Mouse (Mus musculus): Measurements from ENCODE around the gene Tgfb2.

DNA sequence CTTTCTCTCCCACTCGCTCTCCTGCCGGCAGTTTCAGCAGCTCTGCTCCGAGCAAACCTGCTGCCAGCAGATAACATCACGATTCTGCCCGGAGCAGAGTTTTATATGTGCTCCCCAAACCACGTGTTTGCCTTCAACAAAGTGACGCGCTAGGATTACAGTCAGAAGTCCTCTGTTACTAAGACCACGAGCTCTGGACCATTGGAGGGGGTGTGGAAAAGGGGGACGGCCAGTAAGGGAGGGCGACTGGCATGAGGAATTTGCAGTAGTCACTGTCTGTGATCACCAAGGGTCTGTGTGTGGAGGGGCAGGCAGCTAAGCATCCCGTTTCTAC is at the start of gene Tgfb2:
- peak; percentile 25 for TF ChIP-seq POLR2A (IDR thresholded peaks at IDR 0.05; ENCODE audit: insufficient read length, low read depth)
- TF ChIP-seq POLR2AphosphoS2 (IDR thresholded peaks at IDR 0.05; ENCODE audit: insufficient read length, low read depth) = no peak
- no peak for TF ChIP-seq USF1 (IDR thresholded peaks at IDR 0.05; ENCODE audit: low read depth)
- TF ChIP-seq SRF (IDR thresholded peaks at IDR 0.05; ENCODE audit: control insufficient read depth, insufficient read length, low read depth) = no peak
- TF ChIP-seq MAX (IDR thresholded peaks at IDR 0.05; ENCODE audit: low read depth) = no peak
- TF ChIP-seq CEBPB (IDR thresholded peaks at IDR 0.05; ENCODE audit: insufficient read depth, poor library complexity, severe bottlenecking) = no peak
- no peak for TF ChIP-seq E2F4 (IDR thresholded peaks at IDR 0.05; ENCODE audit: insufficient read depth)
- no peak for TF ChIP-seq TCF3 (IDR thresholded peaks at IDR 0.05; ENCODE audit: insufficient read length, low read depth)
- TF ChIP-seq TCF12 (IDR thresholded peaks at IDR 0.05; ENCODE audit: insufficient read depth, poor library complexity, severe bottlenecking) = no peak
- no peak for TF ChIP-seq MYOG (IDR thresholded peaks at IDR 0.05; ENCODE audit: control insufficient read depth in 1 of 3, insufficient read depth in 1 of 3, insufficient read length in 2 of 3, low read depth in 2 of 3)
